Mouse (Mus musculus): ENCODE measurements around the gene Rel.

DNA sequence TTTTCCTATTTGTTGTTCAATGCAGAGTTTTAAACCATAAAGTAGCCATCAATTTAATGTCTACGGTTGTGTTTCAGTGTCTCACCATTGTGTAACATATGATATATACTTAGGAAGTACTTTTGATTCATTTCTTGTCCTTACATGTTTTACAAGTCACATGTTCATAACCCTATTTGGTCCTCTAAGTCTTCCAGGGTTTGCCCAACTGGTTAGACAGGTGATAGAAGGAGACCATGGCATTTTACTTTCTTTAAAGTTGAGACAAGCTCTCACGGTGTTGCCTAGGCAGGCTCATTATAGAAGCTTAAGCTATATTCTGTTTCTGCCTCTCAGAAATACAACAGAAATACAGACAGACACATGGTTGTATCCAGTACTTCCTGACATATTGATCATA, 44.9 kb downstream of the Rel start:
- TF ChIP-seq POLR2A (IDR thresholded peaks at IDR 0.05; ENCODE audit: extremely low read depth, insufficient read depth, low read length) (no peak), CTCF (IDR thresholded peaks at IDR 0.05; ENCODE audit: low read depth, low read length) (no peak)

Data from liver, adult 2 months (tissue).